Mouse (Mus musculus) kidney, postnatal 36 days (tissue): ENCODE results near the gene Fam217b.

Experiments
- DNase-seq, 2 experiments: peaks; one replicate each; pipeline ENCODE4 v3.0.0; 2021 to 2022; ENCODE audit warnings: mixed read lengths in 2 of 2

Gene Fam217b

GRCm38 (mm10) chr2:178449386-178449785 lies 35.1 kb downstream of the Fam217b start:
- DNase-seq, result no peak

- no peak for DNase-seq
Observed at GRCm38 (mm10) chr2:178450236-178450635, 35.9 kb downstream of the Fam217b start.

- DNase-seq, result no peak
Observed at GRCm38 (mm10) chr2:178450961-178451360, 36.6 kb downstream of the Fam217b start.

GRCm38 (mm10) chr2:178454664-178455516 lies 40.6 kb downstream of the Fam217b start:
- DNase-seq, result peak; percentile 15 to 16

- no peak for DNase-seq
Observed at GRCm38 (mm10) chr2:178457414-178457813, 43.1 kb downstream of the Fam217b start.

- DNase-seq, result no peak
Observed at GRCm38 (mm10) chr2:178460353-178460752, 46.0 kb downstream of the Fam217b start.

- no peak for DNase-seq
Observed at GRCm38 (mm10) chr2:178471546-178472480, 57.5 kb downstream of the Fam217b start.

GRCm38 (mm10) chr2:178473916-178474315 lies 59.6 kb downstream of the Fam217b start:
- no peak for DNase-seq
